Mouse (Mus musculus) C2C12 (cell line): ENCODE measurements around the gene Rnf207. TPM values are rescaled to one million over a fixed set of nuclear protein-coding genes. Genes with fewer than 3 reads are reported as not detected.

Experiments used
- H3K27me3 ChIP-seq: one replicate; pipeline ENCODE4 v1.6.1; 2011; ENCODE audit not compliant: control insufficient read depth, insufficient read depth, insufficient read length
- H3K36me3 ChIP-seq: one replicate; pipeline ENCODE4 v1.6.1; 2011; ENCODE audit not compliant: control insufficient read depth, insufficient read depth
- H3K4me3 ChIP-seq: one replicate; pipeline ENCODE4 v1.5.1; 2011; ENCODE audit warnings: mild to moderate bottlenecking, control low read depth; ENCODE audit not compliant: poor library complexity, insufficient read depth, severe bottlenecking
- H3K79me2 ChIP-seq: one replicate; pipeline ENCODE4 v1.6.1; 2011; ENCODE audit not compliant: control insufficient read depth, insufficient read depth
- H3K79me3 ChIP-seq: one replicate; pipeline ENCODE4 v1.6.1; 2011; ENCODE audit warnings: low read depth, control low read depth
- H3ac ChIP-seq: one replicate; pipeline ENCODE3; 2011; ENCODE audit warnings: low read depth; ENCODE audit not compliant: control insufficient read depth, insufficient read length
- CEBPB ChIP-seq: IDR thresholded peaks from one replicate; pipeline ENCODE4 v1.6.1; 2011; ENCODE audit warnings: low read depth, mild to moderate bottlenecking, control low read depth, moderate library complexity
- CTCF ChIP-seq: IDR thresholded peaks from one replicate; pipeline ENCODE4 v1.5.1; 2011; ENCODE audit not compliant: control insufficient read depth, insufficient read depth, insufficient read length
- FOSL1 ChIP-seq: IDR thresholded peaks from one replicate; pipeline ENCODE4 v1.8.0; 2011; ENCODE audit warnings: mild to moderate bottlenecking, low read length; ENCODE audit not compliant: poor library complexity, insufficient read depth, severe bottlenecking
- MAX ChIP-seq: IDR thresholded peaks from one replicate; pipeline ENCODE4 v1.6.1; 2011; ENCODE audit warnings: mild to moderate bottlenecking, control low read depth
- MYOD1 ChIP-seq: IDR thresholded peaks from one replicate; pipeline ENCODE4 v1.6.1; 2011; ENCODE audit warnings: low read depth; ENCODE audit not compliant: control insufficient read depth, insufficient read length
- MYOG ChIP-seq: IDR thresholded peaks from one replicate; pipeline ENCODE4 v1.6.1; 2011; ENCODE audit not compliant: control insufficient read depth, insufficient read length; ENCODE audit errors: extremely low read depth
- USF1 ChIP-seq: IDR thresholded peaks from one replicate; pipeline ENCODE4 v1.6.1; 2011; ENCODE audit warnings: low read depth, mild to moderate bottlenecking, control low read depth, moderate library complexity
- polyA plus RNA-seq: library from polyadenylated mRNA; unstranded; fragments of >200 nt; fragmentation: generic; extraction: Trizol; gene quantifications from one replicate; pipeline ENCODE4 v1.2.1, GENCODE M21; 2012; ENCODE audit warnings: missing spikeins

The Rnf207 gene
- polyA plus RNA-seq, 1 experiment, result 0.23 TPM

- Histone ChIP-seq H3K4me3 (no peak overlapping the region), H3K27me3 (peaks cover 52% of the 10 kb centered on the region)
- TF ChIP-seq CTCF (no peak), MYOG (no peak), USF1 (no peak), CEBPB (no peak), MYOD1 (no peak), FOSL1 (no peak), MAX (no peak)
These were observed 30.3 kb downstream of the Rnf207 start for GRCm38 (mm10) chr4:152288398-152288945.

DNA sequence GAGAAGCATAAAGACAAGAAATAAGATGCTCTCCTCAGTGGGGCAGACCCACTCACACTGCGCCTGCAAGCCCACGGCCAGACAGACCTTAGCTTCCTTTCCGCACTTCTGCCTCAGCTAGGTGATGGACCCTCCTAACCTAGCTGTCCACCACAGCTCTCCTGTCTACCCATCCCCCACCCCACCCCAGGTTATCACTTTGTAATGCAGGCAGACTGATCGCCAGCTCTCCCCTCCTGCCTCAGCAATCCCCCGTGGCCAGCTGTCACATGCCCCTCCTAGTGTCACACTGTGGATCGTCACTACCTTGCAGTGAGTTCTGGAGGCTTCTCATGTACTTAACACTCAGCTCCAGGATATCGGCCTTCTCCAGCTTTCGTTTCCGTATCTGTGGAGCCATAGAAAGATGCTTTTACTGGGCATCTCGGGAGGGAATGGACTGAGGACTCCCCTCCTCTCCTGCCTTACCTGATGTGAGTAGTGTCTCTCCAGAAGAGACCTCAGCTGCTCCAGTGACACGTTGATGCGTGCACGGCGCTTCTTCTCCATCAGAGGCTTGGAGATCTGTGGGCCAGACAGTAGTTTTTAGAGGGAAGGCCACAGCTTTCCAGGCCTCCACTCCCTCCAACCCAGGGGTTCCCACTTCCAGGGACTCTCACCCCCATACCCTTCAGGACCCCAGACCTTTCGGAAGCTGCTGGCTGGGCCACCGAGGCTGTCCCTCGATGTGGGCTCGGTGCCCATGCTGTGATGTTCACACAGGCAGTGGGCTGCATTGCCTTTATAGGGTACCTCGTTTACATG, 31.3 kb downstream of the Rnf207 start:
- no peaks in the 10 kb centered on the region for H3K79me3 ChIP-seq
- TF ChIP-seq CEBPB, result no peak
- TF ChIP-seq MYOG, result no peak
- TF ChIP-seq CTCF, result no peak
- TF ChIP-seq FOSL1, result no peak
- TF ChIP-seq MYOD1, result no peak
- no peak for TF ChIP-seq USF1
- TF ChIP-seq MAX, result no peak
- H3K27me3 ChIP-seq, result peaks cover 42% of the 10 kb centered on the region
- H3K79me2 ChIP-seq, result no peaks in the 10 kb centered on the region
- no peak overlapping the region for H3K4me3 ChIP-seq
- H3K36me3 ChIP-seq, result no peaks in the 10 kb centered on the region
- no peak overlapping the region for H3ac ChIP-seq

More at GRCm38 (mm10) chr4:152288398-152288945, 30.3 kb downstream of the Rnf207 start:
- Histone ChIP-seq H3K36me3 (no peaks in the 10 kb centered on the region), H3K79me3 (no peaks in the 10 kb centered on the region), H3K79me2 (no peaks in the 10 kb centered on the region), H3ac (no peak overlapping the region)

GRCm38 (mm10) chr4:152286887-152287286, 31.9 kb downstream of the Rnf207 start:
- peaks cover 37% of the 10 kb centered on the region for H3K27me3 ChIP-seq
- no peak for TF ChIP-seq MYOG
- no peaks in the 10 kb centered on the region for H3K36me3 ChIP-seq
- no peaks in the 10 kb centered on the region for H3K79me2 ChIP-seq
- no peak overlapping the region for H3K4me3 ChIP-seq
- H3K79me3 ChIP-seq, result no peaks in the 10 kb centered on the region
- H3ac ChIP-seq, result no peak overlapping the region

DNA sequence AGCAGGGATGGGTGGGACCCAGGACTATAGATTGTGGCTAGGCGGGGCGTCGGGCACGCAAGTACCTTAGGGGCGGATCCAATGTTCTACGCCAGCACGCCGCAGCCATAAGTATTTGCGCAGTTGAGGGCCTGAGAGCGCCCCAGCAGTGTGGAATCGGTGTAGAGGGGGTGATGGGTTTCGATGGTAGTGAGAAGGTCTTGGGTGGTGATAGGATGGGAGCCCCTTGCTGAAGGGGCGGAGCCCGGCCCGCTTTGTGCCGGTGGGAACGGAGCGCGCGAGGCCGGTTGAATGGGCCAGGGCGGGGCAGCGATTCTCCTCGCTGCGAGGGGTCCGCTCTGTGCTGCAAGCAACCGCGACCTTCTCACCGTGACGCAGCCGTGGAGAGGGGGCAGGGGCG, 32.6 kb downstream of the Rnf207 start:
- Histone ChIP-seq H3ac (no peak overlapping the region), H3K36me3 (no peaks in the 10 kb centered on the region), H3K27me3 (peaks cover 32% of the 10 kb centered on the region), H3K4me3 (no peak overlapping the region), H3K79me2 (no peaks in the 10 kb centered on the region), H3K79me3 (no peaks in the 10 kb centered on the region)
- TF ChIP-seq CTCF (no peak), USF1 (no peak), MYOG (no peak), MYOD1 (no peak), MAX (no peak), FOSL1 (no peak), CEBPB (no peak)

DNA sequence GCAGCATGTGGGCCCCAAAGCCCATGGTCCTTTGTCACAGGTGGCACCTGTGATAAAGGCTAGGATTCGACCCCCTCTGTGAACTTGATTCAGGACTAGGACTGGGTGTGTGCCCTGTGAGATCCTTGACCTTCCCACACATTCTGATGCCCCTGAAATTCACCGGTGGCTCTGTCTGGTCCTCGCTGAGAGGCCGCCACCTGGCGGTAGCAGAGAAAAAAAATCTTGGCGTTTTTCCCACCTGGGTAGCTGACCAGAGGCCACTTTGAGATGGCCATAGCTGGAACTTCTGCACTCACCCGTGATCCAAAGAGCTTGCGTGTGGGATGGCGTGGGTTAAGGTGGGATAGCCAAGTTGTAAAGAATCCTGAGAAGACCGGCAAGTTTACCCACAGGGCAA, 33.3 kb downstream of the Rnf207 start:
- Histone ChIP-seq H3K79me2 (no peaks in the 10 kb centered on the region), H3K4me3 (no peak overlapping the region), H3K79me3 (no peaks in the 10 kb centered on the region), H3K36me3 (no peaks in the 10 kb centered on the region), H3K27me3 (peaks cover 26% of the 10 kb centered on the region), H3ac (no peak overlapping the region)
- TF ChIP-seq MAX (no peak), CTCF (peak; percentile 8)

GRCm38 (mm10) chr4:152283186-152283950, 35.4 kb downstream of the Rnf207 start:
- peaks cover 16% of the 10 kb centered on the region for H3K27me3 ChIP-seq
- no peaks in the 10 kb centered on the region for H3K36me3 ChIP-seq
- H3K79me3 ChIP-seq, result no peaks in the 10 kb centered on the region
- no peak overlapping the region for H3ac ChIP-seq
- H3K79me2 ChIP-seq, result no peaks in the 10 kb centered on the region
- TF ChIP-seq CTCF (peak; percentile 94), FOSL1 (no peak), MYOD1 (no peak)
- H3K4me3 ChIP-seq, result no peak overlapping the region
